Mouse (Mus musculus): ENCODE data around the gene Sycp2.
"Not testable (repeated sequence)": the region's sequence is repeated elsewhere in the genome, so short reads cannot be mapped to it uniquely, and the experiment has no call there.

Gene Sycp2

DNA sequence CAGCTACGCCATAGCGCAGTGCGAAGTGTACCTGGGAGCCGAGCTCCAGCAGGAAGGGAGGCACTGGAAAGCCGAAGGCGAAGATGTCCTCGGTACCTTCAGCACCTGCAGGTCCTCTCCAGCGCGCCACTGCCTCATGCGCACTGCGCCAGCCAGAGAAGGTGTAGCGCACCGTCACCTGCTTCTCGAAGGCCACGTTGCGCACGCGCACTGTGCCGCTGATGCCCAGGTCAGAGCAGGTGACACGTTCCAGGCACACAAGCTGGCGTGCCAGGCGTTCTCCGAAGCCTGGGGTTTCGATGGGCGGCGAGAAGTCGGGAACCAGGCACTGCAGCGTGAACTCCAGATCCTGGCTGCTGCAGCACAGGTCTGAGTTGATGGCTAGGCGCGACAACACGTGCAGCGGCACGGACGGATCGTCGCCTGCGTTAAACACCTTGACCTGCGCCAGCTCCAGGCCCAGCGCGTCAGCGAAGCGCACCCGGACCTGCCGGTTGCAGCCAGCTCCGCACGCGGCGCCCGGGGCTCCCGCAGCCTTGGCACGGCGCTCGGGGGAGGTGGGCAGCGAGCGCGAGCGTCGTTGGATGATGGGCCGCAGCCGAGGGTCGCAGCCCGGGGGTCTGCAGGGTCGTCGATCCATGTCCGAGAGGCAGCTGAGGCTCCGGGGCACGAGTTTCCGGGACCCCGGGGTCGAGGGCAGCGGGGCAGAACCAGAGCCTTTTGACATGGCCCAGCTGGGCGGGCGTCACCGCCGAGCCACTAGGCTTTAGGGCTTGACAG lies 6.2 kb upstream of the Sycp2 start:
- DNase-seq (ENCODE audit: low spot score) = no peak

DNA sequence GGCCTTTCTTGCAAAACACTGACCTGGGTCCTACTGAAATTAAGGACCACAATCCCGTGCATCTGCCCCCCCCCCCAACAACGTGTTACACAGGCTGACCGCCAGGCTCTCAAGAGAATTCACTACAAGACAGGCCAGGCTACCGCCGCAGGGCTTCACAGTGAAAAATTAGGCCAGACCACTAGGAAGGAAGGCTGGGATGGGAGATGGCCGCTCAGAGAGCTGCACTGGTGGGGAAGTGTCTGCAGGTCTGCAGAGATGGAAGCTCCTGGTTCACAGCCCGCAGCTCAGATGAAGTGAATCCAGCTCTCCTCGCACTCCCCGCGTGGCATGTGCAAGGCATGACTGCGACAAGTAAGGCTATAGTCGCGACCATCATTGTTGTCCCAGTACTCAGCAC lies 5.6 kb upstream of the Sycp2 start:
- DNase-seq (ENCODE audit: low spot score) = no peak

DNA sequence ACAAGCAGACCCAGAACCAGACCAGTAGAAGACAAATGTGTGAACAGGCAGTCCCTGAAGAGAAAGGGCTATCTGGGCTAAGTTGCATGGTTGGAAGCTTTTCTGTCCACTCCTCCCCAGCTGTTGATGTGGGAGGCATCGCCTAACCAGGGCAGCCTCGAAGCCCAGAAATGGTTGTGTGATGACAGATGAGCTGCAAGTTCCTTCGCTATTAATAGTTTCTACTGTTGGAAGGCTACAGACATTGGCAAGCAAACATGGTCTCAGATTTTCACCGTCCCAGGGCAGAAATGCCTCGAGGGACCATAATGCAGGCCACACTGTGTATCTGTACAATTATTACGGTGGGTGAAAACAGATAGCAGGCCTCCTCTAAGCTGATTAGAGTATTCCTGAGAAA lies 5.1 kb upstream of the Sycp2 start:
- no peak for DNase-seq (ENCODE audit: low spot score)

DNA sequence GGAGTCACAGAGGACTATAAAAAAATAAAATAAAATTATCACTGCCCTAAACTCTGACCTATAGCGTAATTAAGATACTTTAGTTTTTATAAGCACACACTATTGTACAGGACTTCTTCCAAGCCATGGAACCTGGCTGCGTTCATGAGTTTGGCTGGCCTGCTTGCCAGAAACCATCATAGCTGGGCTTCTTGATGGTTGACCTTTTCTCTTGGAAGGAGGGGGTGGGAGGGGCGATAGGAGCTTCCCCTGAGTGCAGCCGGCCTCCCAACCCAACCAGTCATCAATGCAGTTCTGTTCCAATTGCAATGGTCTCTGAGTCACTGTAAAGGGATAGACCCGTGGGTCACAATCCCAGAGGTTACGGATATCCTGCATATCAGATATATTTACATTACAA lies 2.8 kb upstream of the Sycp2 start:
- DNase-seq (ENCODE audit: low spot score) = no peak

DNA sequence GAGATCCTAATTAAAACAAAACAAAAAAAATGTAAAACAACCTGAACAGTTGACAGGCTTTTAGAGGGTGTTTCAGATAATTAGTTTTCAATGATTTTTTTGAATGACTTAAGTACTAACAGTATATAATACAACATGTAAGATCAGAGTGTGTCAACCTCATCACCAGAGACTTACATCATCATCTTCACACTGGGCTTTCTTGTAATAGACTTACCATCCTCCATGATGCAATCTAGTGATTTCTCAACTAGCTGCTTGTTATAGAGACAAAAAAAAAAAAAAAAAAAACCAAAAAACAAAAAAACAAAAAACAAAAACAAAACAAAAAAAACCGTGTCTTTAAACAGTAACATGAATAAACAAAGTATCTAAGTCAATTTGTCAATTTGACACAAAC lies 1.5 kb upstream of the Sycp2 start:
- DNase-seq (ENCODE audit: low spot score) = no peak

DNA sequence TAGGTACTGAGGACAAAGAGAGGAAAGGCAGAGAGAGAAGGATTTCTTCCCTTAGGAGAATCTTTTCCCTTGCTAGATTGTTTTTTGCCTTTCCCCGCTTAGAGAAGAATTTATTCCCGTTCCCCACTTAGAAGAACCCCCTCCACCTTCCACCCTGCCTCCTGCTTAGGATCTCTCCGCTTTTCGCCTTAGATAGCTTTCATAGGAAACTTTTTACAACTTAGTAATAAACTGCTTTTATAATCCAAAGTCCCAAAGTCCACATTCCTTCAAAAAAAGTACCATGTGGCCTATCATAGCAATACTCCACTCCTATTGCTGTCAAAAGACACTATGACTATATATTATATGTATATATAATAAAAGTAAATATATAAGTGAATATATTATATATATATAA lies 64.9 kb downstream of the Sycp2 start:
- DNase-seq (ENCODE audit: low spot score) = no peak

DNA sequence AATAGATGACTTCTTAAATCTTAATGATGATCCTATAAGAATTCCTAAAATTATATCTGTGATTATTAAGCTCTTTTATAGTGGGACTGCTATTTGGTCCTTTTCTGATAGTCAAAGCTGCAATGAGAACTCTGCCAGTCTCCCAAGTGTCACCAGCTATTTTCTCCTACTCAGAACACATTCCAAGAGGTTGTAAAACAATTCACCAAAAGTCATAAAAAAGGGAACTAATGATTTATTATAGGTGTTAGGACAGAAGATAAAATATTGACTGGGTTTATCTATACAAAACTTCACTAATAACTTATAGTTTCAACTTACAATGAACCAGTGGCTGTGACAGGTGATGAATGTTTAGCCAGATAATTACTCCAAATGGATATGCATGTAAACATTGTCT lies 65.4 kb downstream of the Sycp2 start:
- DNase-seq (ENCODE audit: low spot score) = not testable (repeated sequence)

DNA sequence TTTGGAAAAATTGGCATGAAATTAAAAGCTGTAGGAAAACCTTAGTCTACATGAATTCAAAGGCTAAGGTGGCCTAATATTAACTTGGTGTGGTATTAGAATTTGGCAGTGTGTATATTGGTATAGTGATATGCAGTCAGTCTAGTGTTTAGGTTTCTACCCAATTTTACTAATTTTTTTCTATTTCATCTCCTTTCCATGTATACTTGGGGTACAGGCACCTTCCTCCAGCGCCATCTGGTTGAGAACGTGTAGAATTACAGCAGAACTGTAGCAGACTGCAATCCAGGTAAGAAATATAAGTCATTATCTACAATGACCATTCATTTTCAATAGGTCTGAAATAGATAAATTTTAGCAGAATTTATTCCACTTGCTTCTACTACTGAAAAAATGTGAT lies 68.4 kb downstream of the Sycp2 start:
- no peak for DNase-seq (ENCODE audit: low spot score)

DNA sequence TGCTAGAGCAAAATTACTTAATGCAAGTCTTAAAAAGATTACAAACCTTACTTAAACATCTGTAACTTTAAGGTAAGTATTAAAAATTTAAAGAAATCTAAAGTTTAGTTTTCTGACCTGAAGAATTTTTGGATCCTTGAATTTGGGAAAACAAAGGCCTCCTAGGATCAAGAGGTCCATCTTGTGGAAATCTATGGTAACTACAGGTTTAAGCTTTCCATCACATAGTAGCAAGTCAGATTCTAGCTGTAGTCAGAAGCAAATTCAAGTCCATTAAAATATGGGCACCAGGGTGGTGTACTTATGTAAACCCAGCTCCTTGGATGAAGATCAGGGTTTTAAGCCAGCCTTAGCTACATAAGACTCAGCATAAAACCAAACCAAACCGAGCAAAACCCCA lies 69.6 kb downstream of the Sycp2 start:
- DNase-seq (ENCODE audit: low spot score) = no peak

DNA sequence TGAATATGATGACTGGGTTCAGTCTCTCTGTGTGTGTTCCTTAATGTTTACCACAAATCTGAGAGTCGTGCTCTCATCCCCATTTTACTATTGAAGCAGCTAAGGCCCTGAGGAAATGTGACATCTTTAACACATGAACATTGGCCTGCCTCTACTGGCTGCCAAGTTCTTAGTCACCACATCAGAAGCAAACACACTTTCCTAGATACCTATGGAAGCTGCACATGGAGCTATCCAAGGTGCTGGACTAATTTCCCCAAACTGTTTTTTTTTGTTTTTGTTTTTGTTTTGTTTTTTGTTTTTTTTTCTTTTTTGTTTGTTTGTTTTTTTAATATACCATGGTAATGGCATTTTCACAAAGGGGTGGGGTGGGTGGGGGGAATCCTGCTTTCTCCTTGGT lies 77.5 kb downstream of the Sycp2 start:
- no peak for DNase-seq (ENCODE audit: low spot score)

DNA sequence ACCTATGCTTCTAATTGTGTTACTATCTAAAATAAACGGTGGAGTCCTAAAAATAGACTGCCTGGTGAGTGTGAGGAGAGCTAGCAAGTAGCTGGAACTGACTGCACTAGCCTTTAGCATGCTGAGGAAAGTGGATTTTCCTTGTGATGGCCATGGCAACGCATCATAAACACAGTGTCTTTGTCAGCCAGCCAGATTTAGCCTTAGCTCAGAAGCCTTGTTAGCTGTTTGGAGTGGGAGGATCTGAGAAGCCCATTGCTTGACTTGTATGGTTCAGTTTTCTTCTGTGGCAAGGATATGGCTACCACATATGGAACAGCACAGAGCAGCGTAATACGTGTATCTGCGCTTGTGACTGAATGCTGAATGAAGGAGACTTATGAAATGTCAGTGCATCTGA lies 77.9 kb downstream of the Sycp2 start:
- no peak for DNase-seq (ENCODE audit: low spot score)

DNA sequence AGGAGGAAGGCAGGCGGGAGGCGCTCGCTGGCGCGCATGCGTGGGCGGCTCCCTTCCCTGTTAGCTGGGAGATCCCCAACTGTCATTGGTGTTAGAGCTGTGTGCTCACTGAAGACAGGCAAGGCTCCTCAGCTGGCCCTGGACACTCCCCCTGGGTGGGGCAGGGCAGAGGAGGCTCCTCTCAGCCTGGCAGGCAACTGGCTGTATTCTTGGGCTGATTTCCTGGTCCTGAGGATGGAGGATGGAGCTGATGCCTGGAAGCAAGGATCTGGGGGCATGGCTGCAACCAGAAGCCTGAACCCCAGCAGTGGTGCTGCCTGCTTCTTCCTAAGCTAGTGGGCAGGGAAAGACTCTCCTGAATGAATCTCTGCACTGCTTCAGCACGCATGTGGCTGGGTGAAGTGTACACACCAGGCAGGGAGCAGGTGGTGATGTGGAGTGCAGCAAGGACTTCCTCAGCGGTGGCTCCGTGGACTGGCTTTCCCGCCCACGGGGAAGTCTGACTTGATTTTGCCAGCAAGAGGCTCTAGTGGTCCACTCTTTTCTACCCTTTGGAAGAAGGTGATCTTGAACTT lies 79.9 kb downstream of the Sycp2 start:
- DNase-seq (ENCODE audit: low spot score) = no peak

DNA sequence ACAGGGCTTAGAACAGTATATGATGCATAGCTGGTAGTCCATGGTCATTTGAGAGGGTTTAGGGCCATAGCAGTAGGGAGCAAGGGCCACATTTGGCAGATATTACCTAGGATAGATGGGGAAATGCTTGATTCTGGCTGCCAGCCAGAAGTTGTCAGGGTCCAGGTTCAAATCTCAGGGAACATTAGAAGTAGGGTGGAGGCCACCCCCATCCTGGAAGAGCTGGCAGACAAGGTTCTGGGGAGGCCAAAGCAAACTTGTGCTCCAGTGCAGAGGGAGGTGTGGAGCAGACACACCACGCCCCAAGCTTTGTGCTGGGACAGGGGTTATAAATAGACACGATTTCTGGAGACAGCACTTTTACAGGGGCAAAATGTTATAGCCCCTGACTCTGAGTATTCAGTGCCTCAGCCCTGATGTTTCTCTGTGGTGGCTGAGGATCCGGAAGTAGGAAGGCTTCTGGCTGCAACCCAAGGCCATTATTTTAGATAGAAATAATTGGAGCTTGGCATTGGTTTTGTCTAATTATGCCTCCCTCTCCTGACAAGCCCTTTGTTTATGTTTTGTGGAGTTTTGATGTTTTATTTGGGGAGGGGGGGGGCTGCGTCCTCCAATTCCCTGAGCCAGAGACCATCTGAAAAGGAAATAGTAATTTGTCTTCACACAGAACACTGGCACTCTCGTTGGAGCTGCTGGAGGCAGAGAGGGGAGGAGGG lies 80.6 kb downstream of the Sycp2 start:
- no peak for DNase-seq (ENCODE audit: low spot score)

DNA sequence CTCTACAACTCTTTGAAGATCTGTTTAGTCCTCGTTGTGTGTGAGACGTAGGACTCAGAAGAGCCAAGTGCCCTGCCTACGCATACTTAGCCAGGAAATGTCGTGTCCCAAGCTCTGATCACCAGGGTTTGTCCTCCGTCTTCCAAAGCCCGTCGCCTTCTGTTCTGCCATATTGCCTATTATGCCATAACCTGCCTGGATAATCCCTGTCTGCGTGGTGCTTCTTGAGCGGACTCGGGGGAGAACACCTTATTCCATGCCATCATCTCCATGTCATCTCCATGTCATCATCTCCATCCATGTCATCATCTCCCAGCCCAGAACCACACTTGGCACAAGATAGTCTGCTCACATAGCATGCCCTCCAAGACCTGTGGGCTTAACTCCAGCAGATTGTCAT lies 81.4 kb downstream of the Sycp2 start:
- DNase-seq (ENCODE audit: low spot score) = no peak

DNA sequence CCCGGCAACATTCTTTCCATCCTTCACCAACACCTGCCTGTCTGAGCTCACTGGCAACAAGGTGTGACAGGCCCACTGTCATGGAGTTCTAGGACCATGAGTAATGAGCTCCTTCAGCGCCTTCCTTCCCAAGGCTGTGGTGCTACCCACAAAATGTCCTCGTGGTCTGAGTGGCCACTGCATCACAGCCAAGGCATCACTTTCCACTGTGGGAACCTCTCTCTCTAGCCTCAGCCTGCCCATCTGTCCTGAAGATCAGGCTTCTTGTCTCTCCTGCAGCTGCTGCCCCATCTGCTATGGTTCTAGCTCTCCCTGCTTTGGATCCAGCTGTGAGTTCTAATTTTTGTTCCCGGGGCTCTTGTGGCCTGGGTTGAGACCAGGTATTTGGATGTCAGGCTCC lies 82.7 kb downstream of the Sycp2 start:
- DNase-seq (ENCODE audit: low spot score) = no peak

DNA sequence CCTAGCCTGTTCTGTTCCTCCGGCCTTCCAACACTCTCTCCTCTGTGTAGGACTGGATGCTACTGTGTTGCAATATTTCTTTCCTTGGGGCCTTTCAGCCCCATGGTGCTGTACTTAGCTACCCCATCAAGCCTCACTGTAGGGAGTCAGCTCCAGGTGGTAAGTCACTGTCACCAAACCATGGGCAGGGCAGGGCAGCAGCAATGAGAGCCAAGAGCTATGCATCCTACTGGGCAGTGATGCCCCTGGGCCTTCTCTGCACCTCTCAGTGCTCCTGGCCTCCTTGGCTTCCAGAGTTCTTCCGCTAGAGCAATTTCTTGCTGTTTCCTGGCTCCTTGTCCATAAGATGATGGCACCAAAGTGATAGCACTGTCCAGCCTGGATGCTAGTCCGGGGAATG lies 83.1 kb downstream of the Sycp2 start:
- DNase-seq (ENCODE audit: low spot score) = no peak

DNA sequence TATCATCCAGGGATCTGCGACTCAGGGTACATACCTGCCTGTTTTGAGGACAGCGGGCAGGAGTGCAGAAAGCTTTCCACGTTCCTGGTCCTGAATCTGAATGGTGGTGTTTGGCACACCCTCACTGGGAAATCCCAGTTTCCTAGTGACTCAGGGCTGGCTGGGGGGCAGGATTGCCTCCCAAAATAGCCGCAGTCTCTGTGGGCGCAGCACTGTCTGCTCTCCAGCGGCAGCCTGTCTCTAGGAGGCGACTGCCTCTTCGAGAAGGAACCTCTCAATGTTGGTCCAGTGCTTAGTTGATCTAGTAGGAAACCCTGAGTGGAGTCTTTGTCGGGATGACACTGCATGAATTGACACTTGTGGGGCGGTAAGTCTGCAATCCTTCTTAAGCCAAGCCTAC lies 86.2 kb downstream of the Sycp2 start:
- DNase-seq (ENCODE audit: low spot score) = no peak

DNA sequence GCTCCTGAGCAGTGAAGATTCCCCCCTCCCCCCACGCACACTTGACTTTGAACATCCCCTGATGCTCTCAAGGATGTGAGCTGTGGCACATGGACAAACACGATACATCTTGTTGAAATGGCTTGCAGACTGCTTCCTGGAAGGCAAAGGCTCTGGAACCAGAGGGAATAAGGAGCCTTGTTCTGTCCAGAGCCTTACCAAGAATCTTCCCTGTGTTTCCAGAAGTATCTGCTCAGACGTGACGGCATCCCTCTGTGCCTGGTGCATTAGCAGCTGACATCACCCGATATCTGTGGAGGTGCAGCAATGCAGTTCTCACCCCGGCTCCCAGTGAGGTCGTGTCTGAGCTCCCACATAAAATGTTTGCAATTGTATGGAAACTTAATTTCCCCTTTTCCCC lies 87.7 kb downstream of the Sycp2 start:
- DNase-seq (ENCODE audit: low spot score) = no peak

DNA sequence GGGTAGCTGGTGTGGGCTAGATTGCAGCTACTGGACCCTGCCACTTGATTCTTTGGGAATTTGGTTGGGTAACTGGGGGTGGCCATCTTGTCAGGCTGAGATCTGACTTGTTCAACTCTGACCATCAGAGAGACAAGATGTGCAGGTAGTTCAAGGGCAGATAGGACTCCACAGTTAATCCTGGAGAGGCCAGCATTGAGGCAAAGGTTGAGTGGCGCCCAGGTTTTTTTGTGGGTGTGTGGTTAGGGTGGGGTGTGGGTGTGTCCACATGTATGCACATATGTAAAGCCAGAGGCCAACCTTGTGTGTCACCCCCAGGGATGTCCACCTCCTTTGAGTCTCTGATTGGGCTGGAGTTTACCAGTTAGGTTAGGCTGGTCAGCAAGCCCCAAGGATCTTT lies 91.2 kb downstream of the Sycp2 start:
- DNase-seq (ENCODE audit: low spot score) = no peak

DNA sequence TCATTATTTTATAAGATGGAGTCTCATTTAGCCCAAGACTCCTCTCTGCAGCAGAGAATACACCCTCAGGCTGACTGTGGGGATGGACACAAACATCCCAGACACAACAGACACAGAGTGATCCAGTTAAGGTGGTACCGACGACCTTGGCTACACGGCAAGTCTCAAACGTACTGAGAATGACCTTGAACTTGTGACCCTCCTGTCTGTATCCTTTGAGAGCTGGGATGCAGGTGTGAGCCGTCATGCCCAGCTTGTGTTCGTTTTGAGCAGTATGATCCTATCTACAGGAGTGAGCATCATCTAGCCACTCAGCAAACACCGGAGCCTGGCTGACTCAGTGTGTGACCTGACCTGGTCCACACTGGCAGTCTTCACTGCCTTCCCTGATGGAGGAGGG lies 93.9 kb downstream of the Sycp2 start:
- no peak for DNase-seq (ENCODE audit: low spot score)

DNA sequence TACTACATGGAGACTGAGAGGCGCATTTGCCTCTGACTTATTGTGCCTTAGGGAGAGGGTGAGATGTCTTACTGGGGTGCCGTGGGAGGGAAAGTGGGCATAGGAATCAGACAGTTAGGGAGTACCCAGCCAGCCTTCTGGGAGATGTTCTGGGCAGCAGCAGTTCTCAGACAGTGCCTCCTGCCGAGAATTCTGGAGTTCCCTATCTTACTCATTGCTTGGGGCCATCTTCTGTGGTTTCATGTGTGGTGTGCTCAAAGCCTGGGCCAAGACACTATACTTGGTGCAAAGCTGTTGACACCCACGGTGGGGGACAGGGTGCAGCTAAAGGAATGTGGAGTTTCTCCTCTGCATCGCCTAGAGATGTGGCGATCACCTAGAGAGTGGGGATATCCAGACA lies 102.8 kb downstream of the Sycp2 start:
- no peak for DNase-seq (ENCODE audit: low spot score)

DNA sequence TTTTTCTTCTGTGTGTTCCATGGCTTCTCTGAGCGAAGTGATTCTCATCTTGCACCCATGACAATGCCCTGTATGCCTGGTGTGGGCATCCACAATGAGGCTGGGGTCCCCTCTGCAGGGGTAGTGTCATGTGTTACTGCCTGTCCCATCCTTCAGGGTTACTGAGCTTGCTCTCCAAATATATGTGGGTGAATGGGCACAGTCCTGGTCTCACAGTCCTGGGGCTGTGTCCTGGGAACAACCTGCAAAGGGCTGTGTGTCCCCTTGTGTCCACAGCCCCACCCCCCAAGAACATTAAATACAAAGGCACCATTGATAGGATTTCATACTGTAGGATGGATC lies 103.3 kb downstream of the Sycp2 start:
- no peak for DNase-seq (ENCODE audit: low spot score)

DNA sequence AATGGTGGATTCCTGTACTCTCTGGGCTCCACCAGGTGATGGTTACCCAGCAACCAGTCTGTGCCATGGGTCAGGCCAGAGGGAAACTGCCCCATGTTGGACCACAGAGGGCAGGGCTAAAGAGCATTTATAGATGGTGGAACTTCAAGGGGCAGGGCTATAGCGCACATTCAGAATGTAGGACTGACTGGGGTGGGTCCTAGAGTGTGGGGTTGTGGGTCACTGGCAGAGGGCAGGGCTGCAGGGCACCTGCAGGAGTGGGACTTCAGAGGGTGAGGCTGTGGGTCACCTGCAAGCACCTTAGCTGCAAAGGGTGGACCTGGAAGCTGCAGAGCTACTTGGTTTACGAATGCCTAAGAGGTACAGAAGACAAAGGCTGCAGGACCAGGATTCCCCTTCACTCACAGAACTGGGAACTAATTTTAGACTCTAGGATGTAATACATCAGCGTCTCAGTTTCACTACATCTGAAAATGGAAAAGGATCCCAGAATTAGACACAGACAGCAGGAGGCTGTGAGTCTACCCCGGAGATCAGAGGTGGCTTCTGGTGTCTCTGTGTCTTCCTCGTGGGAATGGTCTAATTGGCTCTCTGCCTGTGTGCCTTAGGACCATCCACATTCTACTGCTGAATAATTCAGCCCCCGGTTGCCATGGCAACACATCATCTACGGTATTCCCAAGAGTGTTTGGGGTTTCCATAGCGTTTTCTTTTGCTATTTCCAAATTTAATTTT lies 103.9 kb downstream of the Sycp2 start:
- DNase-seq (ENCODE audit: low spot score) = no peak

Data from ovary, postnatal 14 days (tissue).